Mouse (Mus musculus): Measurements from ENCODE around the gene Rab40b. TPM values are rescaled to one million over a fixed set of nuclear protein-coding genes. Genes with fewer than 3 reads are reported as not detected.

The Rab40b gene
- 10 to 100 TPM; 13.2 to 23.0 (median 18.9) TPM for total RNA-seq (2022)

DNA sequence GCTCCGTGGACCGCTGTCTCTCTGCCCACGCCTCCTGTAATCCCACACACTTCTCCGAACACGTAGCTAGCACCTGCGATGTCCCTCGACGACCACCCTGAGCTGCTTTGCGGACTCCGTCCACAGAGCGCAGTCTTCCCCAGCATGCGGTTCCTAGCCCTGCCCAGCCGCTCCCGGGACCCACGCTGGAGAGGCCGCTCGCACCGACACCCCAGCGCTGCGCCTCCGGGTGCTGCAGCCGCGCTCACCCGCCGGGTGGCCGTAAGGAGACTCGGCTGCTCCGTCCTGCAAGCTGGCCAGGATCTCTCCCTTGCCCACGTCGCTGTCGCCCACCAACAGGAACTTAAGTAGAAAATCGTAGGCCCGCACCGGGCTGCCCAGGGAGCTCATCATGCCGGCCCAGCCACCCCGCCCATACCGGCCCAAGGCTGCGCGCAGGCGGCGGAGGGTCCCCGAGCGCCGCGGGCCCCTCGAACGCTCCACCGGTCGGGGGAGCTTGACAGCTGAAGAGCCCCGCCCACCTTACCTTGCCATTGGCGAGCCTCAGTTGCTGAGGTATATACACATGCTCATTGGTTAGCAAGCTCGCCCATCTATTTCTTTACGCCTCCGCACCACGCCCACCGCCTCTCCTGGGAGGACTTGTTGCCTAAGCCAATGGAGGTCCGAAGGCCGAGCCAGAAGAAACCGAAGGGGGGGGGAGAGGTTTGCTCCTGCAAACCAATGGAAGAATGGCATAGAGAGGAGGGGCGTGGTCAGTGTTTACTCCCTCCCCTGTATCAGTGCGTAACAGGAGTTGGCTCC lies at the start of gene Rab40b:
Rab40b (minus strand) TSS at position 502 of the 804 bp plus-strand sequence.
- DNase-seq (ENCODE audit: low spot score in 2 of 2) = peak; percentile 91 to 95

DNA sequence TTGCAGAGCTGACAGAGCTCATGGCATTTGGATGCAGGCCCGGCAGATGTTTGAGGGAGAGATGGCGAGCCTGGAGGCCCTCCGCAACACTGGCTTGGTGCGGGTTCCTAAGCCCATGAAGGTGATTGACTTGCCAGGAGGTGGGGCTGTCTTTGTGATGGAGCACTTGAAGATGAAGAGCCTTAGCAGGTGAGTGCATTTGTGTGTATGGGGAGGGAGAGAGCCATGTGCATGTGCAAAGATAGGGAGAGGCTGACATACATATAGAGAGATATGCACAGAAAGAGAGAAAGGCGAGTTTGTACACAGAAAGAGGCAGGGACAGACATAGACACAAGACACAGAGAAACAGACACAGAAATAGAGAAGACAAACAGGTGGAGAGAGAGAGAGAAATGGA lies 49.2 kb upstream of the Rab40b start:
- DNase-seq (ENCODE audit: low spot score in 2 of 2) = no peak

GRCm38 (mm10) chr11:121434156-121435155 lies 46.4 kb upstream of the Rab40b start, which contains the start of gene Fn3k:
TSS of gene Fn3k (plus strand) at chr11:121434913.
- peak; percentile 80 to 88 for DNase-seq (ENCODE audit: low spot score in 2 of 2)

- DNase-seq (ENCODE audit: low spot score in 2 of 2) = no peak
These were observed 45.3 kb upstream of the Rab40b start for GRCm38 (mm10) chr11:121433397-121433796.

DNA sequence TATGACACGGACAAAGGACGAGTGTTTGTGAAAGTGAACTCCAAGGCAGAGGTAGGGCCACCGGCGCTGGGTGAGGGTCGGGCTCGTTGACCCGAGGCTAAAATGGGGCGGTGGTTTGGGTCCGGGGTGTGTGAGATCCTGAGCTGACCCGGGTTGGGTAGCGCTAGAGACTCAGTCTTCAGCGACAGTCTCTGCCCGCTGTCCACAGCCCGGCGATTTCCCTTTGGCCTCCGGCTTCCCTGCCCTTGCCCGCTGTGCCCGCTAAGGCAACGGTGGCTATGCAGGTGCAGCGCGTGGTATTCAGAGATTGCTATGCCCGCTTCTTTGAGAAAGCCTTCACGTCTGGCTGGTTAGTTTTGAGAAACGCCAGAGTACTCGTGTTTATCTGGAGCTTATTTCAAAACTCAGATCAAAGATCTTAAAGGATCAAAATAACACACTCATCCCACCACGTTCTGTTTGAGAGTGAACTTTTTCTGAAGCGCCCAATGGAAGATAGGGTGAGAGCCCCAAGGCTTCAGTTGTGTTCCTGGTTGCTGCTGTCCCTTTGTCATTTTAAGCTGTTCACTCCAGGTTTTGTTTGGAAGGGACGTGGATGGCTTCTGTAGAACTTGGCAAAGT lies 33.6 kb upstream of the Rab40b start:
- no peak for DNase-seq (ENCODE audit: low spot score in 2 of 2)

GRCm38 (mm10) chr11:121420830-121421552 lies 32.9 kb upstream of the Rab40b start, which contains the start of gene Fn3krp:
TSS of gene Fn3krp (plus strand) at chr11:121421401.
- DNase-seq (ENCODE audit: low spot score in 2 of 2) = peak; percentile 100

GRCm38 (mm10) chr11:121420379-121420778 lies 32.3 kb upstream of the Rab40b start:
- DNase-seq (ENCODE audit: low spot score in 2 of 2) = no peak

GRCm38 (mm10) chr11:121418932-121419331 lies 30.9 kb upstream of the Rab40b start:
- no peak for DNase-seq (ENCODE audit: low spot score in 2 of 2)

DNA sequence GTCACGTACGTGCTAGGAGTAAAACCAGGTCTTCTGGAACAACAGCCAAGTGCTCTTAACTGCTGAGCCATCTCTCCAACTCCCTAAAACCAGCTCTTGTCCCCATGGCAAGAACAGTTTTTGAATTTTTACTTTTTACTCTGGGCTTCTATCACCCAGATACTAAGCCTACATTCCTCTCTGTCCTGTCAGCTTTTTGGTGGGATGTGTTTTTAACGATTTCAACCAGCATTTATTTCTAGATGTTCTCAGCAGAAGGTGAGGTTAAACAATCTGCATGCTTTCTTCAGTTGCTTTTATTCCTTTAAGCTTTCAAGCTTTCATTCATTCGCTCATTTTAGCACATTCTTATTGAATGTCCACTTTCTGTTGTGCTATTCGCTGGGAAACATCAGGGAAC lies 29.9 kb upstream of the Rab40b start:
- DNase-seq (ENCODE audit: low spot score in 2 of 2) = no peak

- DNase-seq (ENCODE audit: low spot score in 2 of 2) = no peak
These were observed 27.3 kb upstream of the Rab40b start for GRCm38 (mm10) chr11:121415351-121415750.

DNA sequence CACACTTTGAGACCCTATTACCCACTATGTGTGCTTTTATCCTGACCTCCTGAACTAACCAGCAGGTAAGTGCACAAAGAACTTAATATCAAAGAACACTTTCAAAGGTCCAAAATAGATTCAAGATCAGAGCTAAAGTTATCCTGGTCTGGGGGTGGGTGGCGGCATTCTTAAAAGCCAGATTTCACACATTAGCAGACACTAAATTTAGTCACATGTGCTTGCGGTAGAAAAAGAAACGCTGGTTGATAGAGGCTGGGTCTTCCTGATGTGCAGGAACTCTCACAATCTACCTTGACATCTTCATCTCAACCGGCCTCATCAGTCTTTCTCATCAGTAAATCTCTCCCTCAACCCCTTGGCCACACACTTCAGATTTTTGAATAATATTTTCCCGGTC lies 26.7 kb upstream of the Rab40b start:
- DNase-seq (ENCODE audit: low spot score in 2 of 2) = no peak

- DNase-seq (ENCODE audit: low spot score in 2 of 2) = no peak
These were observed 19.5 kb upstream of the Rab40b start for GRCm38 (mm10) chr11:121407366-121408155.

- no peak for DNase-seq (ENCODE audit: low spot score in 2 of 2)
These were observed 4.4 kb upstream of the Rab40b start for GRCm38 (mm10) chr11:121392405-121392804.

DNA sequence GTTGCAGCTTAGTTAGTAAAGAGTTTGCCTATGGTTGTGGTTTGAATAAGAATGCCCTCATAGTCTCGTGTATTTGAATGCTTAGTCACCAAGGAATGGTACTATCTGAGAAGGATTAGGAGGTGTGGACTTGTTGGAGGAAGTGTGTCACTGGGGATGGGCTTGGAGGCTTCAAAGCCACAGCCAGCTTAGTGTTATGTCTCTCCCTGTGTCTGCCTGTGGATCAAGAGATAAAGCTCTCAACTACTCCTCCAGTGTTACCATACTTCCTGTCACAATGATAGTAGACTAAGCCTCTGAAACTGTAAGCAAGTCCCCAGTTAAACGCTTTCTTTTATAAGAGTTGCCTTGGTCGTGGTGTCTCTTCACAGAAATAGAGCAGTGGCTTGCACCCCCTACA lies 2.7 kb upstream of the Rab40b start:
- DNase-seq (ENCODE audit: low spot score in 2 of 2) = no peak

DNA sequence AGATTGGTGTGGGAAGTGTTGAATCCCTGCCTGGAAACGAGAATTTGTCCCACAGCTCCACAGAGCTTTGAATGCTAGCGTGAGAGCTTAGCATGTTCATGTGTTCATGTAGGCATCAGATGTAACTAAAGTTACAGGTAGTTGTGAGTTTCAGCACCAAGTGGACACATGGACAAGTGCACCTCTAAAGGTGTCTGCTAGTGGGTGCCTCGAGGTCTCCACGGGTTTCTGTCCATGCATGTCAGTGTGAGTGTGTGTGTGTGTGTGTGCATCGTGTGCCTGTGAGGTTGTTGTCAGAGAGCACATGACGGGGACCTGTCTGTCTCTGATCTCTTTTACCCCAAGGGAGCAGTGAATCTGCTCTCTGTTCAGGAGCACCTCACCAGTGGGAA lies 499 bp upstream of the Rab40b start:
- DNase-seq (ENCODE audit: low spot score in 2 of 2) = no peak

- no peak for DNase-seq (ENCODE audit: low spot score in 2 of 2)
These were observed 7.8 kb downstream of the Rab40b start for GRCm38 (mm10) chr11:121380294-121380693.

DNA sequence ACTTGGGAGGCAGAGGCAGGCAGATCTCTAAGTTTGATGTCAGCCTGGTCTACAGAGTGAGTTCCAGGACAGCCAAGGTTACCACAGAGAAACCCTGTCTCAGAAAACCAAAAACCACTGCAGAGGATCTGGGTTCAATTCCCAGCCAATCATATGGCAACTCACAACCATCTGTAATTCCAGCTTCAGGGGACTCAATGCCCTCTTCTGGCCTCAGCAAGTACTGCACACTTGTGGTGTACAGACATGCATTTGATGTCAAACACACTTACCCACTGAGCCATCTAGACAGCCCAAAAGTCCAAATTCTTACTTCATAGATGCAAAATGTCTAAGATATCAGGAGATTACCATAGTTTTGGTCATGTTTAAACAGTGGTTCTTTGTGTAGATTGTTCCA lies 9.4 kb downstream of the Rab40b start:
- DNase-seq (ENCODE audit: low spot score in 2 of 2) = no peak

DNA sequence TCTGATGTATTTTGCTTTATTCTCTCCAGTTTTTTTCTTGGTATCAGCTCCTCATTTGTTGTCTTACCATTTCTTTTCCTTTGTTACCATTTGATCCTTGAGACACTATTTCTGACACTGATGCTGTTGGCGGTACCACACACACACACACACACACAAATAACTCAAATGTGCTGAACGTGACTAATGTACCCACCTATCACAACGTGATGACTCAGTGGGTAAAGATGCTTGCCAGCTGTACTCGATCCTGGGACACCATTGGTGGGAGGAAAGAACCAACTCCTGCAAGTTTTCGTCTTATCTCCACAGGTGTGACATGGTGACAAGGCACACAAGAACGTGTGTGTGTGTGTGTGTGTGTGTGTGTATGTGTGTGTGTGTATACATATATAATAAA lies 14.7 kb downstream of the Rab40b start:
- no peak for DNase-seq (ENCODE audit: low spot score in 2 of 2)

DNA sequence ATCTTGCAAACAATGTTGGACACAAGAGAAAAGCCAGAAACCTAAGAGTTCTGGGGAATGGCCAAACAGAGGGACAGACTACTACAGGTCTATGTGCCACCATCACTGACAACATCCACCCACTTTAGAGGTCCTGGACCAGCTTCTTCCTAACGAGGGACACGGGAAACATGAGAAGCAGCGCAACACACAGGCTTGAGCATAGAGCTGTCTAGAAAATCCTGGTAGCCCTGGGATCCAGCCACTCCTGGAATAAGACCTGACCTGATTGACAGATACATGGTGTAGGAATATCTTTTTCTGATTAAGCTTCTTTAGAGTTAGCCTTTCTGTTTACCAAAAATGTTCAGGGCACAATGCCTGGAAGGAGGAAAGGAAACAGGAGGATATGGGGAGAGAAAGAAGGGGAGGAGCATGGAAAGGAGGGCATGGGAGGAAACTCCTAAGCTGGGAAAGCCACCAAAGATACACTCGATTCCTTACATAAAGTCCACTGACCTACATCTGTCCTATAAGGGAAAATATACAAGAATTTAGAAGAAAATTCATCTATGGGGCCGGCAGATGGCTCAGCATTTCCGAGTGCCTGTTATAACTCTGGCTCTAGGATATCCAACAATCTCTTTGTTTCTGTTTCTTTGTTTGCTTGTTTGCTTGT lies 17.6 kb downstream of the Rab40b start:
- no peak for DNase-seq (ENCODE audit: low spot score in 2 of 2)

DNA sequence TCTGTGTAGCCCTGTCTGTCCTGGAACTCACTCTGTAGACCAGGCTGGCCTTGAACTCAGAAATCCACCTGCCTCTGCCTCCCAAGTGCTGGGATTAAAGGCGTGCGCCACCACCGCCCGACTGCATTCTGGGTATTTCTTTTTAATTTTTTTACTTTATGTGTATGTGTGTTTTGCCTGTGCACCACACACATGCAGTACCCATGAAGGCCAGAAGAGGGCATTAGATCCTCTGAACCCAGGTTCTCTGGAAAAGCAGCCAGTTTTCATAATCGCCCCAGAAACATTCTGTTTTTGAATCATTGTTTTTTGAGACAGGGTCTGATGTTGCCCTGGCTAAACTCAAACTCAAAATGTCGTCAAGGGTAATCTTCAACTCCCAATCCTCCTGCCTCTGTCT lies 18.4 kb downstream of the Rab40b start:
- no peak for DNase-seq (ENCODE audit: low spot score in 2 of 2)

Measured in gastrocnemius, adult 8-10 months (tissue).